In genomic region chr10:34326701-34327100, GRCm38 (mm10) we compare ENCODE assay signal across 8 mouse cellular contexts. TPM values are rescaled to one million over a fixed set of nuclear protein-coding genes. Genes with fewer than 3 reads are reported as not detected.
A peak's percentile ranks its signal among the peaks of the same experiment; 100 is the strongest.
DNase-seq lines count a peak whose midpoint lies in the region; ATAC-seq and TF ChIP-seq lines count a peak whose summit lies in the region.
"Had no signal": no experiment of that assay in that cellular context is flagged by ENCODE, and none has a peak within 500 bp of the region (broad histone marks: within the 10 kb centered on the region; RNA-seq: fewer than 3 reads in every experiment).

No protein-coding gene starts in this region.

- in situ Hi-C loops in ES-E14 (cut with MboI; ENCODE audit: low sequenced_read_pairs in 2 of 2, unreplicated experiment in 2 of 2), result loop anchor here (10.0 to 25.0 kb wide), 2 partner anchors 289 to 302 kb away; partner anchors contain the start of genes Calhm4 (in 1 of the 2) and Trappc3l (in 1 of the 2)

- H3K4me2 ChIP-seq in intestine, postnatal 0 days (replicated peaks; ENCODE audit: low read depth), result no peak overlapping the region
- no peak overlapping the region for H3K4me2 ChIP-seq in intestine, embryonic 16.5 days (ENCODE audit: low read depth, low read length)
- H3K4me2 ChIP-seq in heart, embryonic 11.5 days, result no peak overlapping the region
- H3K4me2 ChIP-seq: neural tube, embryonic 13.5 days had no signal

- H3K4me3 ChIP-seq in intestine, postnatal 0 days (ENCODE audit: low read depth, low read length), result no peak overlapping the region
- H3K4me3 ChIP-seq in intestine, embryonic 16.5 days (ENCODE audit: low read length), result no peak overlapping the region
- no peak overlapping the region for H3K4me3 ChIP-seq in ES-E14 (ENCODE audit: insufficient read depth in 1 of 2, low read depth in 1 of 2, low read length in 2 of 2, poor library complexity in 1 of 2, severe bottlenecking in 1 of 2)
- no peak overlapping the region for H3K4me3 ChIP-seq in heart, embryonic 11.5 days (ENCODE audit: low read depth, low read length)
- H3K4me3 ChIP-seq: neural tube, embryonic 13.5 days had no signal

- no peaks in the 10 kb centered on the region for H3K4me1 ChIP-seq in intestine, postnatal 0 days (replicated peaks; ENCODE audit: control insufficient read depth, insufficient read depth, low read length)
- H3K4me1 ChIP-seq in intestine, embryonic 16.5 days (ENCODE audit: control insufficient read depth, insufficient read depth, low read length), result 0 out of 2 replicates have a peak, but pooled peaks cover 2% of the 10 kb centered on the region
- H3K4me1 ChIP-seq in ES-E14 (ENCODE audit: control insufficient read depth in 2 of 2, insufficient read depth in 2 of 2, low read length in 2 of 2, poor library complexity in 1 of 2), result no peaks in the 10 kb centered on the region
- no peaks in the 10 kb centered on the region; the same call in 1 of the 2 replicates for H3K4me1 ChIP-seq in heart, embryonic 11.5 days (ENCODE audit: control insufficient read depth, insufficient read depth, low read length)
- H3K4me1 ChIP-seq: neural tube, embryonic 13.5 days had no signal

- DNase-seq in A20 (ENCODE audit: low read depth, low spot score), result peak; percentile 41
- no peak for DNase-seq in ES-E14 (ENCODE audit: low read depth, low spot score)
- peak; percentile 18 for DNase-seq in forelimb bud, embryonic 11.5 days (ENCODE audit: low read depth, low spot score)
- no peak for DNase-seq in spleen, adult 12 weeks (ENCODE audit: low spot score)

- no peak overlapping the region for H3K27ac ChIP-seq in intestine, postnatal 0 days (ENCODE audit: low read depth, low read length)
- H3K27ac ChIP-seq in intestine, embryonic 16.5 days (ENCODE audit: low read length), result no peak overlapping the region
- H3K27ac ChIP-seq in ES-E14 (ENCODE audit: insufficient read depth, low read depth, low read length, poor library complexity, severe bottlenecking), result no peak overlapping the region
- H3K27ac ChIP-seq in heart, embryonic 11.5 days (ENCODE audit: low read depth, low read length), result no peak overlapping the region
- H3K27ac ChIP-seq: neural tube, embryonic 13.5 days had no signal

- ATAC-seq in intestine, postnatal 0 days, result no peak
- no peak for ATAC-seq in intestine, embryonic 16.5 days
- ATAC-seq in heart, embryonic 11.5 days (replicated peaks; ENCODE audit: insufficient number of reproducible peaks, low FRiP score, low TSS enrichment), result no peak

- H3K36me3 ChIP-seq in intestine, postnatal 0 days (ENCODE audit: control insufficient read depth, insufficient read depth), result peaks cover 3% of the 10 kb centered on the region; the same call in 1 of the 2 replicates
- H3K36me3 ChIP-seq in intestine, embryonic 16.5 days (ENCODE audit: control insufficient read depth, insufficient read depth, low read length), result no peaks in the 10 kb centered on the region
- H3K36me3 ChIP-seq in ES-E14 (ENCODE audit: control insufficient read depth, insufficient read depth, low read length, poor library complexity, severe bottlenecking), result no peaks in the 10 kb centered on the region
- no peaks in the 10 kb centered on the region for H3K36me3 ChIP-seq in heart, embryonic 11.5 days (ENCODE audit: control insufficient read depth, insufficient read depth, low read length)
- H3K36me3 ChIP-seq: neural tube, embryonic 13.5 days had no signal

- H3K27me3 ChIP-seq in intestine, postnatal 0 days (replicated peaks; ENCODE audit: control insufficient read depth, insufficient read depth, low read length), result no peaks in the 10 kb centered on the region
- H3K27me3 ChIP-seq in intestine, embryonic 16.5 days (replicated peaks; ENCODE audit: control insufficient read depth, insufficient read depth, low read length), result no peaks in the 10 kb centered on the region
- H3K27me3 ChIP-seq in heart, embryonic 11.5 days (ENCODE audit: control insufficient read depth, insufficient read depth, low read length), result no peaks in the 10 kb centered on the region
- H3K27me3 ChIP-seq: neural tube, embryonic 13.5 days had no signal

- 22% methylated on average over 4 of the region's 4 CpGs for WGBS in intestine, postnatal 0 days
- 19% methylated on average over 4 of the region's 4 CpGs for WGBS in intestine, embryonic 16.5 days
- 28% methylated on average over 4 of the region's 4 CpGs for WGBS in heart, embryonic 11.5 days (ENCODE audit: insufficient replicate concordance)

- H3K9me3 ChIP-seq in intestine, postnatal 0 days (ENCODE audit: control insufficient read depth), result no peaks in the 10 kb centered on the region
- no peaks in the 10 kb centered on the region for H3K9me3 ChIP-seq in intestine, embryonic 16.5 days (ENCODE audit: control insufficient read depth, low read length)
- no peaks in the 10 kb centered on the region for H3K9me3 ChIP-seq in ES-E14 (ENCODE audit: control insufficient read depth, insufficient read depth, low read depth, low read length)
- H3K9me3 ChIP-seq in heart, embryonic 11.5 days (replicated peaks; ENCODE audit: control insufficient read depth, low read length), result no peaks in the 10 kb centered on the region
- H3K9me3 ChIP-seq: neural tube, embryonic 13.5 days had no signal

- H3K9ac ChIP-seq in intestine, postnatal 0 days (ENCODE audit: low read depth, low read length), result no peak overlapping the region
- H3K9ac ChIP-seq in intestine, embryonic 16.5 days (ENCODE audit: low read depth, low read length), result no peak overlapping the region
- no peak overlapping the region for H3K9ac ChIP-seq in ES-E14 (ENCODE audit: insufficient read depth, low read depth, low read length, poor library complexity, severe bottlenecking)
- no peak overlapping the region for H3K9ac ChIP-seq in heart, embryonic 11.5 days (ENCODE audit: low read depth, low read length)
- H3K9ac ChIP-seq: neural tube, embryonic 13.5 days had no signal

- TF ChIP-seq CTCF in intestine, postnatal 0 days (IDR thresholded peaks at IDR 0.05; ENCODE audit: low read depth), result peak; percentile 86

TF ChIP-seq in ES-E14, 5 proteins besides CTCF, POLR2A, EP300 and RAD21:
- TF ChIP-seq ZNF384 (IDR thresholded peaks at IDR 0.05; ENCODE audit: low read depth, low read length) (no peak), ZC3H11A (IDR thresholded peaks at IDR 0.05; ENCODE audit: borderline replicate concordance, low read depth, low read length) (peak; percentile 77)

RNA-seq across cellular contexts. Expression of gene Tspyl4, which starts 29.5 kb away (rescaled TPM):
- polyA plus RNA-seq in intestine, postnatal 0 days (2015; fragmentation: Nextera tagmentation; extraction: Ambion mirVana), result 9.3 and 9.4 TPM in 2 replicates
- 12.8 and 13.6 TPM in 2 replicates for polyA plus RNA-seq in intestine, embryonic 16.5 days (2015; fragmentation: Nextera tagmentation; extraction: Ambion mirVana)
- 4.3 and 4.8 TPM in 2 replicates for total RNA-seq in ES-E14 (2012; rRNA removed)
- polyA plus RNA-seq in heart, embryonic 11.5 days (2014; fragmentation: Nextera tagmentation; extraction: Ambion mirVana), result 6.3 and 9.5 TPM in 2 replicates

RNA-seq across cellular contexts. Expression of gene Tspyl1, which starts 44.7 kb away (rescaled TPM):
- polyA plus RNA-seq in intestine, postnatal 0 days (2015; fragmentation: Nextera tagmentation; extraction: Ambion mirVana), result 45.7 and 48.3 TPM in 2 replicates
- polyA plus RNA-seq in intestine, embryonic 16.5 days (2015; fragmentation: Nextera tagmentation; extraction: Ambion mirVana), result 49.2 and 51.2 TPM in 2 replicates
- total RNA-seq in ES-E14 (2012; rRNA removed), result 14.0 and 20.9 TPM in 2 replicates
- 52.7 and 57.3 TPM in 2 replicates for polyA plus RNA-seq in heart, embryonic 11.5 days (2014; fragmentation: Nextera tagmentation; extraction: Ambion mirVana)

Comparison
In these comparisons a context has a peak if more than half of its experiments do, and no peak if none do; other contexts are left out.
1. DNase-seq: peak in A20 (single experiment) and forelimb bud, embryonic 11.5 days (single experiment); none in ES-E14 (single experiment) and spleen, adult 12 weeks (single experiment).